In the genomic region with DNA sequence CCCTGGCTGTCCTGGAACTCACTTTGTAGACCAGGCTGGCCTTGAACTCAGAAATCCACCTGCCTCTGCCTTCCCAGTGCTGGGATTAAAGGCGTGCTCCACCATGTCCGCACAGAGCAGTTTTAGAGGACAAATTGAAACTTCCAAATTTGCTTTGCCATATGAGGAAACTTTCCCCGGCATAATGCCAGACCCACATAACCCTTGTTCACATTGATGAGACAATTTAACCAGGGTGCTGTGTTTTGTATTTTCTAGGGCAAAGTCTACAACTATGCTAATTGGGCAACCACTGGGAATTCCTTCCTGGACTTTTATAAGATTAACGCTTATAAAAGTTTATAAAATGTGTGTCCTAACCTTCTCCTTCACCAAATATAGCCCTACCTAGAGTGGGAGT, we compare ENCODE assay signal across 13 mouse cellular contexts. TPM values are rescaled to one million over a fixed set of nuclear protein-coding genes. Genes with fewer than 3 reads are reported as not detected.
"Had no signal": no experiment of that assay in that cellular context is flagged by ENCODE, and none has a peak within 500 bp of the region (broad histone marks: within the 10 kb centered on the region; RNA-seq: fewer than 3 reads in every experiment).

No protein-coding gene starts in this region.

- H3K4me2 ChIP-seq: limb, embryonic 12.5 days; liver, embryonic 13.5 days; midbrain, embryonic 13.5 days; neural tube, embryonic 12.5 days had no signal

- H3K4me3 ChIP-seq: layer of hippocampus, adult 2 months; limb, embryonic 12.5 days; liver, embryonic 13.5 days; midbrain, embryonic 13.5 days; myocyte; neural tube, embryonic 12.5 days had no signal

- H3K9ac ChIP-seq: limb, embryonic 12.5 days; liver, embryonic 13.5 days; midbrain, embryonic 13.5 days; neural tube, embryonic 12.5 days had no signal

- ATAC-seq: lung, postnatal 0 days; midbrain, embryonic 13.5 days had no signal

- H3K27me3 ChIP-seq: limb, embryonic 12.5 days; liver, embryonic 13.5 days; midbrain, embryonic 13.5 days; neural tube, embryonic 12.5 days had no signal

- H3K27ac ChIP-seq: layer of hippocampus, adult 2 months; limb, embryonic 12.5 days; liver, embryonic 13.5 days; midbrain, embryonic 13.5 days; neural tube, embryonic 12.5 days; stomach, postnatal 0 days had no signal

- H3K9me3 ChIP-seq: limb, embryonic 12.5 days; liver, embryonic 13.5 days; midbrain, embryonic 13.5 days; neural tube, embryonic 12.5 days had no signal

- DNase-seq: liver, embryonic 13.5 days; lung, adult 2 months; lung, postnatal 36 days had no signal

- H3K36me3 ChIP-seq: limb, embryonic 12.5 days; liver, embryonic 13.5 days; midbrain, embryonic 13.5 days; neural tube, embryonic 12.5 days had no signal

RNA-seq across cellular contexts. Expression of a gene that starts 25.0 kb away (rescaled TPM):
- total RNA-seq: left cerebral cortex, postnatal 36 days; megakaryocyte progenitor cell, adult 5-6 weeks; neutrophil, adult 5-6 weeks had no signal
